ENCODE assay signal across 29 mouse cellular contexts in the genomic region with DNA sequence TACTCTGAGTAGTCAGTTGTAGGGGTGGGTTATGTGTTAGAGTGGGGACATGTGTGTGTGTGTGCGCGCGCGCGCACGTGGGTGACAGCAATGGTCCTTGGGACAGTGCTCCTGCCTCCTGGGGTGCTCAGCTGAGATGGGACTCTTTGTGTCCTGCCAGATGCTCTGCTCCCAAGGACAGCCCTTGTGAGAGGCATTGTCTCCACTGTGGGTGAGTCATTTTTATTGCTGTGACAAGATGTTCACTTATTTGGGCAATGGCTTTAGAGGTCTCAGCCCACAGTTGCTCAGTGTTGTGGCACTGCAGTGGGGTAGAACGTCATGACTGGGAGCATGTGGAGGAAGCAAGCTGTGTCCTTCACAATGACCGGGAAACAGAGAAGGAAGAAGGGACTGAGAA. TPM values are rescaled to one million over a fixed set of nuclear protein-coding genes. Genes with fewer than 3 reads are reported as not detected.
DNase-seq lines count a peak whose midpoint lies in the region; ATAC-seq lines count a peak whose summit lies in the region.
"Had no signal": no experiment of that assay in that cellular context is flagged by ENCODE, and none has a peak within 500 bp of the region (broad histone marks: within the 10 kb centered on the region; RNA-seq: fewer than 3 reads in every experiment).

No protein-coding gene starts in this region.

- H3K9ac ChIP-seq in hindbrain, embryonic 13.5 days, result no peak overlapping the region
- no peak overlapping the region for H3K9ac ChIP-seq in hindbrain, embryonic 16.5 days (ENCODE audit: low read depth, low read length)
- H3K9ac ChIP-seq in forebrain, embryonic 16.5 days (replicated peaks; ENCODE audit: low read depth, low read length), result no peak overlapping the region
- H3K9ac ChIP-seq: embryonic facial prominence, embryonic 15.5 days; forebrain, embryonic 12.5 days; heart, embryonic 15.5 days; kidney, embryonic 15.5 days; liver, embryonic 12.5 days; liver, postnatal 0 days; midbrain, embryonic 13.5 days; stomach, embryonic 15.5 days had no signal

- no peak overlapping the region for H3K4me2 ChIP-seq in hindbrain, embryonic 13.5 days
- no peak overlapping the region for H3K4me2 ChIP-seq in hindbrain, embryonic 16.5 days (ENCODE audit: low read length)
- H3K4me2 ChIP-seq in forebrain, embryonic 16.5 days (ENCODE audit: low read length), result no peak overlapping the region
- H3K4me2 ChIP-seq: embryonic facial prominence, embryonic 15.5 days; forebrain, embryonic 12.5 days; heart, embryonic 15.5 days; kidney, embryonic 15.5 days; liver, embryonic 12.5 days; midbrain, embryonic 13.5 days; stomach, embryonic 15.5 days had no signal

- peak overlapping the region; percentile 55; the same call in 1 of the 2 replicates for H3K27ac ChIP-seq in hindbrain, embryonic 13.5 days
- H3K27ac ChIP-seq in hindbrain, embryonic 16.5 days (ENCODE audit: low read depth, low read length), result no peak overlapping the region
- H3K27ac ChIP-seq in forebrain, embryonic 16.5 days (ENCODE audit: low read length), result no peak overlapping the region
- H3K27ac ChIP-seq: embryonic facial prominence, embryonic 10.5 days; embryonic facial prominence, embryonic 15.5 days; forebrain, embryonic 12.5 days; heart, embryonic 15.5 days; kidney, embryonic 15.5 days; layer of hippocampus, adult 2 months; left cerebral cortex, adult 2 months; liver, embryonic 12.5 days; macrophage; midbrain, embryonic 13.5 days; stomach, embryonic 15.5 days had no signal

- H3K4me3 ChIP-seq in hindbrain, embryonic 13.5 days, result no peak overlapping the region
- H3K4me3 ChIP-seq in hindbrain, embryonic 16.5 days (ENCODE audit: low read length), result no peak overlapping the region
- H3K4me3 ChIP-seq in forebrain, embryonic 16.5 days (replicated peaks; ENCODE audit: low read length), result no peak overlapping the region
- H3K4me3 ChIP-seq: embryonic facial prominence, embryonic 10.5 days; embryonic facial prominence, embryonic 15.5 days; forebrain, embryonic 12.5 days; heart, embryonic 15.5 days; kidney, embryonic 15.5 days; layer of hippocampus, adult 2 months; left cerebral cortex, adult 2 months; liver, embryonic 12.5 days; midbrain, embryonic 13.5 days; stomach, embryonic 15.5 days had no signal

- peaks cover 54% of the 10 kb centered on the region for H3K4me1 ChIP-seq in hindbrain, embryonic 13.5 days (replicated peaks)
- peaks cover 7% of the 10 kb centered on the region for H3K4me1 ChIP-seq in hindbrain, embryonic 16.5 days (ENCODE audit: control insufficient read depth, insufficient read depth, low read depth, low read length)
- no peaks in the 10 kb centered on the region for H3K4me1 ChIP-seq in forebrain, embryonic 16.5 days (replicated peaks; ENCODE audit: control insufficient read depth, insufficient read depth, low read length)
- H3K4me1 ChIP-seq: embryonic facial prominence, embryonic 15.5 days had no signal

- WGBS in hindbrain, embryonic 13.5 days, result 91% methylated on average over 8 of the region's 8 CpGs
- WGBS in hindbrain, embryonic 16.5 days, result 77% methylated on average over 8 of the region's 8 CpGs
- 92% methylated on average over 8 of the region's 8 CpGs for WGBS in forebrain, embryonic 16.5 days

- peaks cover 62% of the 10 kb centered on the region for H3K36me3 ChIP-seq in hindbrain, embryonic 13.5 days
- H3K36me3 ChIP-seq in hindbrain, embryonic 16.5 days (ENCODE audit: control insufficient read depth, insufficient read depth, low read length), result peaks cover 15% of the 10 kb centered on the region; the same call in 1 of the 2 replicates
- H3K36me3 ChIP-seq in forebrain, embryonic 16.5 days (ENCODE audit: control insufficient read depth, insufficient read depth), result peaks cover 5% of the 10 kb centered on the region
- H3K36me3 ChIP-seq: forebrain, embryonic 12.5 days had no signal

- no peaks in the 10 kb centered on the region for H3K27me3 ChIP-seq in hindbrain, embryonic 13.5 days
- no peaks in the 10 kb centered on the region for H3K27me3 ChIP-seq in hindbrain, embryonic 16.5 days (replicated peaks; ENCODE audit: control insufficient read depth, insufficient read depth, low read length)
- no peaks in the 10 kb centered on the region for H3K27me3 ChIP-seq in forebrain, embryonic 16.5 days (replicated peaks; ENCODE audit: control insufficient read depth, insufficient read depth, low read length)
- H3K27me3 ChIP-seq: embryonic facial prominence, embryonic 15.5 days; forebrain, embryonic 12.5 days; heart, embryonic 15.5 days; kidney, embryonic 15.5 days; liver, embryonic 12.5 days; stomach, embryonic 15.5 days had no signal

- no peak for ATAC-seq in hindbrain, embryonic 13.5 days (ENCODE audit: low FRiP score)
- ATAC-seq in hindbrain, embryonic 16.5 days, result no peak
- no peak for ATAC-seq in forebrain, embryonic 16.5 days
- ATAC-seq: inflammation-experienced regulatory T-cells, adult 6 months; liver, embryonic 12.5 days; liver, postnatal 0 days; midbrain, embryonic 13.5 days had no signal

- DNase-seq in adrenal gland, adult (ENCODE audit: inconsistent age in 2 of 2, low spot score in 1 of 2), result peak; percentile 73 to 82
- DNase-seq in adrenal gland, postnatal 4 days (ENCODE audit: low spot score in 2 of 2), result no peak
- peak; percentile 47 for DNase-seq in Muller cell, postnatal 12 days (ENCODE audit: inconsistent ontology term)
- DNase-seq in adrenal gland, postnatal 36 days, result peak; percentile 64 to 71
- DNase-seq in gastrocnemius, adult 18-20 months (ENCODE audit: low spot score), result no peak
- DNase-seq: cerebellum, adult 11 months; cerebellum, postnatal 14 days; gastrocnemius, postnatal 14 days; kidney, adult 11 months; kidney, postnatal 36 days; liver, postnatal 0 days; right cerebral cortex, postnatal 25 days had no signal

- H3K9me3 ChIP-seq in hindbrain, embryonic 13.5 days, result no peaks in the 10 kb centered on the region
- no peaks in the 10 kb centered on the region for H3K9me3 ChIP-seq in hindbrain, embryonic 16.5 days (ENCODE audit: control insufficient read depth, low read length)
- no peaks in the 10 kb centered on the region for H3K9me3 ChIP-seq in forebrain, embryonic 16.5 days (ENCODE audit: control insufficient read depth, low read length)
- H3K9me3 ChIP-seq: embryonic facial prominence, embryonic 10.5 days; embryonic facial prominence, embryonic 15.5 days; forebrain, embryonic 12.5 days; heart, embryonic 15.5 days; kidney, embryonic 15.5 days; liver, embryonic 12.5 days; midbrain, embryonic 13.5 days; stomach, embryonic 15.5 days had no signal

RNA-seq across cellular contexts. Expression of gene Tpbgl, which starts 40.9 kb away (rescaled TPM):
- 10 to 100 TPM; 12.7 to 14.2 TPM for total RNA-seq in adrenal gland, postnatal 4 days (2021)
- 1.4 TPM in 2 replicates for polyA plus RNA-seq in hindbrain, embryonic 13.5 days (2015; fragmentation: Nextera tagmentation; extraction: Ambion mirVana)
- 2.2 and 2.7 TPM in 2 replicates for polyA plus RNA-seq in hindbrain, embryonic 16.5 days (2015; fragmentation: Nextera tagmentation; extraction: Ambion mirVana)
- total RNA-seq in adrenal gland, postnatal 36 days (2021), result 10 to 100 TPM; 14.9 to 18.5 TPM
- polyA plus RNA-seq in forebrain, embryonic 16.5 days (2015; fragmentation: Nextera tagmentation; extraction: Ambion mirVana), result 0.67 and 0.76 TPM in 2 replicates
- total RNA-seq in gastrocnemius, adult 18-20 months (2021), result 10 to 100 TPM; 42.6 to 56.8 TPM
- total RNA-seq: granulocyte monocyte progenitor cell, adult 5-6 weeks; MEL had no signal

RNA-seq across cellular contexts. Expression of gene Arrb1, which starts 50.7 kb away (rescaled TPM):
- 10 to 100 TPM; 74.9 to 76.9 TPM for total RNA-seq in adrenal gland, postnatal 4 days (2021)
- 15.6 and 15.9 TPM in 2 replicates for polyA plus RNA-seq in hindbrain, embryonic 13.5 days (2015; fragmentation: Nextera tagmentation; extraction: Ambion mirVana)
- polyA plus RNA-seq in hindbrain, embryonic 16.5 days (2015; fragmentation: Nextera tagmentation; extraction: Ambion mirVana), result 17.4 and 19.8 TPM in 2 replicates
- total RNA-seq in adrenal gland, postnatal 36 days (2021), result 10 to 100 TPM; 41.1 to 51.0 TPM
- polyA plus RNA-seq in forebrain, embryonic 16.5 days (2015; fragmentation: Nextera tagmentation; extraction: Ambion mirVana), result 16.3 and 18.1 TPM in 2 replicates
- 10 to 100 TPM; 13.8 to 15.4 TPM for total RNA-seq in gastrocnemius, adult 18-20 months (2021)

Comparison
In these comparisons a context has a peak if more than half of its experiments do, and no peak if none do; other contexts are left out.
1. DNase-seq: peak in adrenal gland, adult (2 of 2), Muller cell, postnatal 12 days (single experiment) and adrenal gland, postnatal 36 days (2 of 2); none in adrenal gland, postnatal 4 days (0 of 2) and gastrocnemius, adult 18-20 months (single experiment).